Mouse (Mus musculus): ENCODE measurements around the gene Polg. TPM values are rescaled to one million over a fixed set of nuclear protein-coding genes. Genes with fewer than 3 reads are reported as not detected.

Gene Polg
- total RNA-seq, 2 experiments from 2014 or later: 78.9 to 83.1 TPM

GRCm38 (mm10) chr7:79465461-79466044 is 609 bp downstream of the Polg start:
- no peak for DNase-seq

- DNase-seq: peak; percentile 38
Measured at GRCm38 (mm10) chr7:79464776-79465420, 1.3 kb downstream of the Polg start.

- DNase-seq: no peak
Measured at GRCm38 (mm10) chr7:79463376-79464077, 2.6 kb downstream of the Polg start.

- no peak for DNase-seq
Measured at GRCm38 (mm10) chr7:79461721-79462120, 4.4 kb downstream of the Polg start.

- DNase-seq: no peak
Measured at GRCm38 (mm10) chr7:79447486-79447885, 18.7 kb downstream of the Polg start.

- DNase-seq: no peak
Measured at GRCm38 (mm10) chr7:79447048-79447447, 19.1 kb downstream of the Polg start.

- DNase-seq: no peak
Measured at GRCm38 (mm10) chr7:79440035-79440434, 26.1 kb downstream of the Polg start.

- DNase-seq: no peak
Measured at GRCm38 (mm10) chr7:79428243-79428642, 37.9 kb downstream of the Polg start.

GRCm38 (mm10) chr7:79425804-79426203 is 40.4 kb downstream of the Polg start:
- DNase-seq: no peak

GRCm38 (mm10) chr7:79422876-79423275 is 43.3 kb downstream of the Polg start:
- DNase-seq: no peak

GRCm38 (mm10) chr7:79419950-79420349 is 46.2 kb downstream of the Polg start:
- DNase-seq: no peak

- no peak for DNase-seq
Measured at GRCm38 (mm10) chr7:79414449-79415375, 51.5 kb downstream of the Polg start.

- DNase-seq: no peak
Measured at GRCm38 (mm10) chr7:79400296-79400695, 65.9 kb downstream of the Polg start.

- no peak for DNase-seq
Measured at GRCm38 (mm10) chr7:79398971-79399370, 67.2 kb downstream of the Polg start.

- DNase-seq: no peak
Measured at GRCm38 (mm10) chr7:79398426-79398825, 67.7 kb downstream of the Polg start.

- no peak for DNase-seq
Measured at GRCm38 (mm10) chr7:79397446-79397963, 68.7 kb downstream of the Polg start.

Small RNA genes lying within 50 kb of the gene (microRNA-seq; reads per million reads assigned to microRNA genes)
- not detected for gene Mir9-3

Other genes starting within 250 kb of the Polg start
- 100 to 1,000 TPM; 247 to 382 TPM for gene Abhd2, start 193.2 kb downstream of the Polg start, total RNA-seq (2021)
- not detected for gene Rlbp1, start 79.3 kb downstream of the Polg start, total RNA-seq (2021)
- 1 to 10 TPM; 2.6 to 3.3 TPM for gene Fanci, start 74.4 kb downstream of the Polg start, total RNA-seq (2021)
- gene Rhcg, start 151.3 kb upstream of the Polg start, total RNA-seq (2021): under 1 TPM; 0.66 to 0.91 TPM
- 1 to 10 TPM; 2.3 to 3.7 TPM for gene Ticrr, start 193.8 kb upstream of the Polg start, total RNA-seq (2021)
- gene Kif7, start 249.4 kb upstream of the Polg start, total RNA-seq (2021): 1 to 10 TPM; 4.9 to 5.7 TPM

Data from adrenal gland, postnatal 10 days (tissue).